Mouse (Mus musculus) midbrain, embryonic 14.5 days (tissue): Measurements from ENCODE around the gene Itga6. TPM values are rescaled to one million over a fixed set of nuclear protein-coding genes. Genes with fewer than 3 reads are reported as not detected.
A peak's percentile ranks its signal among the peaks of the same experiment; 100 is the strongest.

Experiments used
- ATAC-seq: fragments of 200-750 bp; cut with Nextera tagmentation; 2 replicates; pipeline ENCODE4 v1.8.0; 2017; ENCODE audit warnings: moderate number of reproducible peaks, moderate library complexity; ENCODE audit not compliant: low FRiP score, low TSS enrichment
- DNase-seq: peaks from one replicate; pipeline ENCODE4 v3.0.0-alpha.2; 2015
- H3K27ac ChIP-seq: fragments of 300-500 bp; sonication (generic); replicated peaks from 2 replicates; pipeline ENCODE4 v1.5.1; 2014; ENCODE audit warnings: mild to moderate bottlenecking, low read depth, low read length, moderate library complexity
- H3K27me3 ChIP-seq: fragments of 300-500 bp; sonication (generic); 2 replicates; pipeline ENCODE4 v1.6.1; 2014; ENCODE audit warnings: low read length, control low read depth, mixed read lengths; ENCODE audit not compliant: control insufficient read depth, insufficient read depth
- H3K36me3 ChIP-seq: fragments of 300-500 bp; sonication (generic); 2 replicates; pipeline ENCODE4 v1.6.1; 2014; ENCODE audit warnings: low read length, control low read depth; ENCODE audit not compliant: control insufficient read depth, insufficient read depth
- H3K4me1 ChIP-seq: fragments of 300-500 bp; sonication (generic); 2 replicates; pipeline ENCODE4 v1.6.1; 2014; ENCODE audit warnings: mild to moderate bottlenecking, antibody characterized with exemption, low read length, control low read depth; ENCODE audit not compliant: control insufficient read depth, insufficient read depth
- H3K4me2 ChIP-seq: fragments of 300-500 bp; sonication (generic); 2 replicates; pipeline ENCODE4 v1.6.1; 2014; ENCODE audit warnings: mild to moderate bottlenecking, low read length, moderate library complexity
- H3K4me3 ChIP-seq: fragments of 300-500 bp; sonication (generic); replicated peaks from 2 replicates; pipeline ENCODE4 v1.5.1; 2014; ENCODE audit warnings: low read depth, low read length
- H3K9ac ChIP-seq: fragments of 300-500 bp; sonication (generic); replicated peaks from 2 replicates; pipeline ENCODE4 v1.6.1; 2014; ENCODE audit warnings: mild to moderate bottlenecking, low read length, moderate library complexity
- H3K9me3 ChIP-seq: fragments of 300-500 bp; sonication (generic); 2 replicates; pipeline ENCODE4 v1.6.1; 2016; ENCODE audit warnings: low read length, control low read depth, mixed read lengths; ENCODE audit not compliant: control insufficient read depth
- WGBS: fragments of 180-500 bp; shearing (Covaris S2); extraction: QIAGEN DNeasy Blood & Tissue Kit; methylation state at CpG from one replicate; pipeline ENCODE4 v1.1.7; 2014; 5-methylcytosine and 5-hydroxymethylcytosine counted together
- polyA plus RNA-seq: library from polyadenylated mRNA; unstranded; fragments of >200 nt; fragmentation: Nextera tagmentation; extraction: Ambion mirVana; gene quantifications from 2 replicates; pipeline ENCODE4 v1.2.1, GENCODE M21; 2014

Itga6 gene
- polyA plus RNA-seq, 1 experiment from 2014 or later: 21.6 TPM

GRCm38 (mm10) chr2:71809289-71809860 is 64.0 kb downstream of the Itga6 start:
- H3K4me2 ChIP-seq: no peak overlapping the region
- H3K9ac ChIP-seq: no peak overlapping the region
- ATAC-seq (no peak), DNase-seq (no peak)
- H3K27ac ChIP-seq: no peak overlapping the region
- no peak overlapping the region for H3K4me3 ChIP-seq
- no peaks in the 10 kb centered on the region for H3K36me3 ChIP-seq
- no peaks in the 10 kb centered on the region for H3K27me3 ChIP-seq
- H3K4me1 ChIP-seq: no peaks in the 10 kb centered on the region
- 92% methylated on average over 10 of the region's 10 CpGs for WGBS
- H3K9me3 ChIP-seq: no peaks in the 10 kb centered on the region

- Histone ChIP-seq H3K36me3 (no peaks in the 10 kb centered on the region), H3K27me3 (no peaks in the 10 kb centered on the region), H3K4me2 (no peak overlapping the region), H3K4me1 (0 out of 2 replicates have a peak, but pooled peaks cover 1% of the 10 kb centered on the region), H3K4me3 (no peak overlapping the region), H3K9ac (no peak overlapping the region), H3K27ac (no peak overlapping the region), H3K9me3 (no peaks in the 10 kb centered on the region)
- 93% methylated on average over 11 of the region's 11 CpGs for WGBS
- ATAC-seq (no peak), DNase-seq (no peak)
Observed at GRCm38 (mm10) chr2:71810010-71810409, 64.6 kb downstream of the Itga6 start.

DNA sequence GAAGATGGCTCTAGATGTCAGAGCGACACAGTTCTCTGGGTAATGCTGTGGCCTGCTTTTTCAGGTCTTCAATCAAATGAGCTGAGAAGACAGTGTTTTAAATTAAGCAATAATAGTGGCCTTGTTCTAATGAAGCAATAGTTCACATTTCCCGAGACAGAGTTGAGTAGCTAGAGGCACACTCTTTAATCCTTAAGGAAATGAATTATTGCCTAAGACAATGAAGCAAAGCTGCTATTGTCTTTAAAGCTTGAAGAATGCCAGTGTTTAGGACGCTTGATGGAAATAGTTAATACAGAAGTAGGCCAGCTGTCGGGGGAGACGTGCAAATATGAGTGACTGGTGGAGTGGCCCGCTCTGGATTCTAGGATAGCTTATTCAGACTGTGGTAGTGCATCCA is 65.5 kb downstream of the Itga6 start:
- no peak overlapping the region for H3K27ac ChIP-seq
- 0 out of 2 replicates have a peak, but pooled peaks cover 6% of the 10 kb centered on the region for H3K4me1 ChIP-seq
- no peak overlapping the region for H3K9ac ChIP-seq
- H3K4me3 ChIP-seq: no peak overlapping the region
- no peak for ATAC-seq
- 62% methylated on average over 6 of the region's 6 CpGs for WGBS
- DNase-seq: no peak
- H3K9me3 ChIP-seq: no peaks in the 10 kb centered on the region
- no peak overlapping the region for H3K4me2 ChIP-seq
- no peaks in the 10 kb centered on the region for H3K27me3 ChIP-seq
- H3K36me3 ChIP-seq: no peaks in the 10 kb centered on the region

DNA sequence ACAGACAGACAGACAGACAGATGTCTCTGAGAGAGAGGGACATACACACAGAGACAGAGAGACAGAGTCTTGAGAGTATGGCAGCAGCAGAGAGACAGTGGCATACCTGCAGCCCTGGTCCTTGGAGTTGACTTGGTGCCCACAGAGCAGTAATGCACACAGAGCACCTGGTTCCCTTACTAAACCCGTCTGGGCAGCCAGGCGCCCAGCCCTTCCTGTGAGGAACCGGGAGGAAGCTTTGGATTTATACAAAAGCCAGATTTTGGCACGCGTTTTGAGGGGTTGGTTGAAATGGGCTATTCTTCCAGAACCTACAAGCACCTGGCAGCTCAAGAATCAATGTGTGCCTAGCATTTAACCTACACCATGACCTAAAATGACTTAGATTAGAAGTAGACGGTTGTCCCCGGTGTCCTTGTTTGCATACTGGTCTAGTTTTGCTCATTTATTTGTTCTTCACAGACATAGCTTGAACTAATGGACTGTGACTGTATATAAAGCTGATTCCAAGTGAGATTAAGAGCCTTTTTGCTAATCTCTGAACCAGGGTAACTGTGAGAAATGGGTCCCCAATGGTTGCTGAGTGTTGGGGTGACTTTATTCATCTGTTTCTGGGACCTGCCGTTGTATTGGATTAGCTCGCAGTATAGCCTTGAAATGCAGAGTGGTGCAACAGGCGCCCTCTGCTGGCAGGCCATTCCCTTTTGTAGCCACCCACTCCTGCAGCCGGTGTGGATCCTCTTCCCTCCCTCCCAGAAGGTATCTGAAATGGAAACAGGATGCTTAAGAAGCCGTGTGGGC is 67.0 kb downstream of the Itga6 start:
- no peaks in the 10 kb centered on the region for H3K36me3 ChIP-seq
- no peak overlapping the region for H3K27ac ChIP-seq
- no peak overlapping the region for H3K4me3 ChIP-seq
- peak; percentile 91 for DNase-seq
- peak; percentile 20; the same call in 1 of the 2 replicates for ATAC-seq
- no peaks in the 10 kb centered on the region for H3K9me3 ChIP-seq
- 0 out of 2 replicates have a peak, but pooled peaks cover 6% of the 10 kb centered on the region for H3K4me1 ChIP-seq
- no peak overlapping the region for H3K9ac ChIP-seq
- WGBS: 44% methylated on average over 12 of the region's 12 CpGs
- H3K4me2 ChIP-seq: no peak overlapping the region
- H3K27me3 ChIP-seq: no peaks in the 10 kb centered on the region

- Histone ChIP-seq H3K4me3 (no peak overlapping the region), H3K4me1 (0 out of 2 replicates have a peak, but pooled peaks cover 6% of the 10 kb centered on the region), H3K4me2 (no peak overlapping the region), H3K9ac (no peak overlapping the region), H3K27me3 (no peaks in the 10 kb centered on the region), H3K27ac (no peak overlapping the region), H3K36me3 (no peaks in the 10 kb centered on the region), H3K9me3 (no peaks in the 10 kb centered on the region)
- 82% methylated on average over 7 of the region's 9 CpGs for WGBS
- DNase-seq (no peak), ATAC-seq (no peak)
Observed at GRCm38 (mm10) chr2:71813022-71813358, 67.6 kb downstream of the Itga6 start.

DNA sequence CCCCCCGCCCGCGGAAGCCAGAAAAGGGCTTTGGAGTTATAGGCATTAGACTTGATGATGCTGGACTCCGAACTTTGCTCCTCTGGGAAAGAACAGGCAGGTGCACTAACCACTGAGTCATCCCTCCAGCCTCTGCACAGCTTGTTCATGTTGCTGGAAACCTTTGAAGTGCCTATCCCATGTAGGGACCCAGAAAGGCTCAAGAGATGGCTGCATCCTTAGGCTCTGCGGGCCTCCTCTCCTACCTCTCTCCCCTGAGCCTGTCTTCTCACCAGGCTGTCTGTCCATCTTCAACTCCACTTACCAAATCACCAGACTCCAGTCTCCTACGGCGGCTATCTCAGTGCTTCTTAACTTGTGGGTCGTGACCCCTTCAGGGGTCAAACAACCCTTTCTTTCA is 68.0 kb downstream of the Itga6 start:
- Histone ChIP-seq H3K9ac (no peak overlapping the region), H3K4me2 (no peak overlapping the region), H3K36me3 (no peaks in the 10 kb centered on the region), H3K4me1 (0 out of 2 replicates have a peak, but pooled peaks cover 6% of the 10 kb centered on the region), H3K27me3 (no peaks in the 10 kb centered on the region), H3K4me3 (no peak overlapping the region), H3K27ac (no peak overlapping the region), H3K9me3 (no peaks in the 10 kb centered on the region)
- 82% methylated on average over 8 of the region's 8 CpGs for WGBS
- DNase-seq: no peak
- ATAC-seq: no peak

GRCm38 (mm10) chr2:71814016-71814415 is 68.6 kb downstream of the Itga6 start:
- no peaks in the 10 kb centered on the region for H3K36me3 ChIP-seq
- no peaks in the 10 kb centered on the region for H3K9me3 ChIP-seq
- no peak overlapping the region for H3K27ac ChIP-seq
- no peaks in the 10 kb centered on the region for H3K27me3 ChIP-seq
- 55% methylated on average over 3 of the region's 3 CpGs for WGBS
- no peak overlapping the region for H3K4me2 ChIP-seq
- no peak overlapping the region for H3K9ac ChIP-seq
- ATAC-seq (no peak), DNase-seq (no peak)
- 0 out of 2 replicates have a peak, but pooled peaks cover 6% of the 10 kb centered on the region for H3K4me1 ChIP-seq
- H3K4me3 ChIP-seq: no peak overlapping the region

- WGBS: 9% methylated on average over 5 of the region's 5 CpGs
- Histone ChIP-seq H3K4me3 (no peak overlapping the region), H3K9ac (no peak overlapping the region), H3K27me3 (no peaks in the 10 kb centered on the region), H3K4me1 (0 out of 2 replicates have a peak, but pooled peaks cover 6% of the 10 kb centered on the region), H3K36me3 (no peaks in the 10 kb centered on the region), H3K27ac (no peak overlapping the region), H3K9me3 (no peaks in the 10 kb centered on the region), H3K4me2 (no peak overlapping the region)
- ATAC-seq: no peak
- DNase-seq: no peak
Observed at GRCm38 (mm10) chr2:71815279-71815678, 69.9 kb downstream of the Itga6 start.
